Mouse (Mus musculus): ENCODE data around the gene Tmem164. TPM values are rescaled to one million over a fixed set of nuclear protein-coding genes. Genes with fewer than 3 reads are reported as not detected.

The Tmem164 gene
- total RNA-seq, 4 experiments from 2014 or later: 26.6 to 30.2 (median 28.3) TPM

Small RNAs within 50 kb of the gene (microRNA-seq; reads per million reads assigned to microRNA genes)
- gene Mir652: 12,975 to 21,380 reads per million in 2 experiments

Measured in left cerebral cortex, adult 8-10 months (tissue).